Comparison of ENCODE assay signal across 8 mouse cellular contexts in genomic region chr1:182539023-182539940, GRCm38 (mm10). TPM values are rescaled to one million over a fixed set of nuclear protein-coding genes. Genes with fewer than 3 reads are reported as not detected.
DNase-seq lines count a peak whose midpoint lies in the region; ATAC-seq and TF ChIP-seq lines count a peak whose summit lies in the region.

No protein-coding gene starts in this region.

- no peak; the same call in 1 of the 2 replicates for TF ChIP-seq EP300 in heart, postnatal 0 days (IDR thresholded peaks at IDR 0.05; ENCODE audit: low read depth)
- no peak for TF ChIP-seq EP300 in stomach, postnatal 0 days (optimal IDR thresholded peaks at IDR 0.05)

- ATAC-seq in forebrain, embryonic 11.5 days (replicated peaks; ENCODE audit: low FRiP score): peak; percentile 90
- peak; percentile 84 for ATAC-seq in heart, postnatal 0 days (ENCODE audit: insufficient read depth, low read depth)
- peak; percentile 48; the same call in 1 of the 2 replicates for ATAC-seq in liver, embryonic 13.5 days (ENCODE audit: low read depth)
- ATAC-seq in stomach, postnatal 0 days (ENCODE audit: low FRiP score, low TSS enrichment): peak; percentile 74

- WGBS in forebrain, embryonic 11.5 days: 18% methylated on average over 9 of the region's 9 CpGs
- 20% methylated on average over 9 of the region's 9 CpGs for WGBS in heart, postnatal 0 days
- 17% methylated on average over 9 of the region's 9 CpGs for WGBS in liver, embryonic 13.5 days (ENCODE audit: insufficient replicate concordance)
- 16% methylated on average over 9 of the region's 9 CpGs for WGBS in stomach, postnatal 0 days

- peak overlapping the region; percentile 60 for H3K4me2 ChIP-seq in forebrain, embryonic 11.5 days (ENCODE audit: low read depth, low read length, severe bottlenecking)
- peak overlapping the region; percentile 70 for H3K4me2 ChIP-seq in heart, postnatal 0 days (ENCODE audit: low read depth, low read length)
- H3K4me2 ChIP-seq in liver, embryonic 13.5 days: peak overlapping the region; percentile 47
- peak overlapping the region; percentile 53 for H3K4me2 ChIP-seq in stomach, postnatal 0 days (replicated peaks; ENCODE audit: low read depth)

- H3K36me3 ChIP-seq in E14TG2a.4 (ENCODE audit: insufficient read depth, low read length): no peaks in the 10 kb centered on the region
- H3K36me3 ChIP-seq in forebrain, embryonic 11.5 days (ENCODE audit: control insufficient read depth, insufficient read depth, low read length): no peaks in the 10 kb centered on the region
- no peaks in the 10 kb centered on the region for H3K36me3 ChIP-seq in heart, postnatal 0 days (replicated peaks; ENCODE audit: control insufficient read depth, insufficient read depth, low read length)
- no peaks in the 10 kb centered on the region for H3K36me3 ChIP-seq in liver, embryonic 13.5 days
- no peaks in the 10 kb centered on the region for H3K36me3 ChIP-seq in stomach, postnatal 0 days (ENCODE audit: control insufficient read depth, insufficient read depth, low read length)

- H3K27me3 ChIP-seq in E14TG2a.4 (ENCODE audit: insufficient read depth, low read length): peaks cover 3% of the 10 kb centered on the region; the same call in 1 of the 2 replicates
- H3K27me3 ChIP-seq in forebrain, embryonic 11.5 days (ENCODE audit: control insufficient read depth, insufficient read depth, low read length): no peaks in the 10 kb centered on the region
- no peaks in the 10 kb centered on the region for H3K27me3 ChIP-seq in heart, postnatal 0 days (ENCODE audit: control insufficient read depth, insufficient read depth, low read length)
- no peaks in the 10 kb centered on the region for H3K27me3 ChIP-seq in liver, embryonic 13.5 days
- H3K27me3 ChIP-seq in stomach, postnatal 0 days (ENCODE audit: control insufficient read depth, insufficient read depth, low read length): no peaks in the 10 kb centered on the region

- H3K4me1 ChIP-seq in E14TG2a.4 (replicated peaks; ENCODE audit: low read depth, low read length): peaks cover 5% of the 10 kb centered on the region
- H3K4me1 ChIP-seq in forebrain, embryonic 11.5 days (replicated peaks; ENCODE audit: control insufficient read depth, insufficient read depth, low read length): no peaks in the 10 kb centered on the region; the same call in 1 of the 2 replicates
- H3K4me1 ChIP-seq in heart, postnatal 0 days (ENCODE audit: control insufficient read depth, insufficient read depth): no peaks in the 10 kb centered on the region
- H3K4me1 ChIP-seq in liver, embryonic 13.5 days (replicated peaks): no peaks in the 10 kb centered on the region
- no peaks in the 10 kb centered on the region for H3K4me1 ChIP-seq in stomach, postnatal 0 days (replicated peaks; ENCODE audit: control insufficient read depth, insufficient read depth)

- H3K4me3 ChIP-seq in E14TG2a.4 (replicated peaks; ENCODE audit: low read length): peak overlapping the region; percentile 60
- H3K4me3 ChIP-seq in forebrain, embryonic 11.5 days (ENCODE audit: low read depth, low read length): peak overlapping the region; percentile 34
- H3K4me3 ChIP-seq in heart, postnatal 0 days (ENCODE audit: low read depth, low read length): peak overlapping the region; percentile 40
- H3K4me3 ChIP-seq in liver, embryonic 13.5 days (replicated peaks): peak overlapping the region; percentile 29
- peak overlapping the region; percentile 18; the same call in 1 of the 2 replicates for H3K4me3 ChIP-seq in stomach, postnatal 0 days (ENCODE audit: low read depth, low read length)

- peak; percentile 34 for TF ChIP-seq CTCF in E14TG2a.4 (conservative IDR thresholded peaks at IDR 0.05; ENCODE audit: low read length)
- TF ChIP-seq CTCF in heart, postnatal 0 days (IDR thresholded peaks at IDR 0.05; ENCODE audit: low read depth): peak; percentile 74
- peak; percentile 87 for TF ChIP-seq CTCF in stomach, postnatal 0 days (IDR thresholded peaks at IDR 0.05; ENCODE audit: low read depth)

- no peak overlapping the region for H3K27ac ChIP-seq in forebrain, embryonic 11.5 days (ENCODE audit: low read depth, low read length)
- no peak overlapping the region for H3K27ac ChIP-seq in heart, postnatal 0 days (ENCODE audit: low read depth)
- H3K27ac ChIP-seq in liver, embryonic 13.5 days: no peak overlapping the region
- no peak overlapping the region for H3K27ac ChIP-seq in stomach, postnatal 0 days (replicated peaks)

- peak overlapping the region; percentile 64 for H3K9ac ChIP-seq in forebrain, embryonic 11.5 days (ENCODE audit: low read length)
- peak overlapping the region; percentile 39; the same call in 1 of the 2 replicates for H3K9ac ChIP-seq in heart, postnatal 0 days (replicated peaks; ENCODE audit: low read depth, low read length)
- 0 out of 2 replicates have a peak overlapping the region, but pooled peaks have one; percentile 36 for H3K9ac ChIP-seq in liver, embryonic 13.5 days
- peak overlapping the region; percentile 53 for H3K9ac ChIP-seq in stomach, postnatal 0 days (ENCODE audit: low read length)

- H3K9me3 ChIP-seq in E14TG2a.4 (ENCODE audit: low read length): no peaks in the 10 kb centered on the region
- H3K9me3 ChIP-seq in forebrain, embryonic 11.5 days (ENCODE audit: control insufficient read depth, low read length): no peaks in the 10 kb centered on the region
- H3K9me3 ChIP-seq in heart, postnatal 0 days (replicated peaks; ENCODE audit: control insufficient read depth, low read length): no peaks in the 10 kb centered on the region
- H3K9me3 ChIP-seq in liver, embryonic 13.5 days (replicated peaks): no peaks in the 10 kb centered on the region
- H3K9me3 ChIP-seq in stomach, postnatal 0 days (ENCODE audit: control insufficient read depth, low read length): no peaks in the 10 kb centered on the region

- DNase-seq in c-Kit-positive CD71-negative TER-119-negative erythroid progenitor cells, embryonic 14.5 days (ENCODE audit: low read depth): peak; percentile 86
- peak; percentile 78 for DNase-seq in forebrain, embryonic 11.5 days (ENCODE audit: low spot score)
- peak; percentile 91 for DNase-seq in heart, postnatal 0 days (ENCODE audit: low spot score)
- DNase-seq in kidney, postnatal 25 days: peak; percentile 82 to 83
- peak; percentile 32 for DNase-seq in liver, embryonic 13.5 days
- peak; percentile 73 to 77 for DNase-seq in natural killer cell, adult 2 months (ENCODE audit: low spot score in 2 of 2)
- DNase-seq in stomach, postnatal 0 days (ENCODE audit: low spot score): peak; percentile 72

RNA-seq across cellular contexts. Expression of gene Capn2, which starts 21.9 kb away (rescaled TPM):
- polyA plus RNA-seq in forebrain, embryonic 11.5 days (2014; fragmentation: Nextera tagmentation; extraction: Ambion mirVana): 90.8 and 91.6 TPM in 2 replicates
- 71.2 and 85.4 TPM in 2 replicates for total RNA-seq in heart, postnatal 0 days (2014; rRNA removed; ENCODE audit: low replicate concordance)
- polyA plus RNA-seq in heart, postnatal 0 days (2015; fragmentation: Nextera tagmentation; extraction: Ambion mirVana): 56.8 and 62.6 TPM in 2 replicates
- polyA plus RNA-seq in liver, embryonic 13.5 days (2015; fragmentation: Nextera tagmentation; extraction: Ambion mirVana): 22.2 and 25.2 TPM in 2 replicates
- 54.4 and 55.6 TPM in 2 replicates for polyA plus RNA-seq in stomach, postnatal 0 days (2015; fragmentation: Nextera tagmentation; extraction: Ambion mirVana)

RNA-seq across cellular contexts. Expression of gene Capn8, which starts 25.5 kb away (rescaled TPM):
- 0.08 TPM in 1 of 2 replicates, not detected in the other for polyA plus RNA-seq in forebrain, embryonic 11.5 days (2014; fragmentation: Nextera tagmentation; extraction: Ambion mirVana)
- not detected in 2 replicates for total RNA-seq in heart, postnatal 0 days (2014; rRNA removed; ENCODE audit: low replicate concordance)
- polyA plus RNA-seq in heart, postnatal 0 days (2015; fragmentation: Nextera tagmentation; extraction: Ambion mirVana): not detected in 2 replicates
- not detected in 2 replicates for polyA plus RNA-seq in liver, embryonic 13.5 days (2015; fragmentation: Nextera tagmentation; extraction: Ambion mirVana)
- polyA plus RNA-seq in stomach, postnatal 0 days (2015; fragmentation: Nextera tagmentation; extraction: Ambion mirVana): 10.1 and 12.8 TPM in 2 replicates

Comparison
In these comparisons a context has a peak if more than half of its experiments do, and no peak if none do; other contexts are left out.
1. CTCF ChIP-seq: peak in every context shown above with its lines; median percentile 87 in stomach, postnatal 0 days; 74 in heart, postnatal 0 days; 34 in E14TG2a.4.
2. DNase-seq: peak in every context shown above with its lines; median percentile 91 in heart, postnatal 0 days; 86 in c-Kit-positive CD71-negative TER-119-negative erythroid progenitor cells, embryonic 14.5 days; 82 in kidney, postnatal 25 days; 78 in forebrain, embryonic 11.5 days; 75 in natural killer cell, adult 2 months; 72 in stomach, postnatal 0 days; 32 in liver, embryonic 13.5 days.
3. RNA of gene Capn8, which starts 25.5 kb away (polyA plus RNA-seq): 10.1 to 12.8 TPM in stomach, postnatal 0 days; 0.08 TPM in forebrain, embryonic 11.5 days, not detected in liver, embryonic 13.5 days and not detected in heart, postnatal 0 days; every median in the first group is over 10 times any median in the second.
4. Peak in every context shown above with its lines, with median percentiles within 50 percentile points of each other: H3K4me3 ChIP-seq, ATAC-seq, H3K4me2 ChIP-seq and H3K9ac ChIP-seq.